Mouse (Mus musculus) urinary bladder, adult 18-20 months (tissue): Measurements from ENCODE around the gene Tnfsf10.
"Not testable (repeated sequence)": the region's sequence is repeated elsewhere in the genome, so short reads cannot be mapped to it uniquely, and the experiment has no call there.

Source experiments
- DNase-seq, 2 experiments: peaks; one replicate each; pipeline ENCODE4 v3.0.0; 2022; ENCODE audit warnings: low spot score in 2 of 2, mixed read lengths in 2 of 2

Gene Tnfsf10

GRCm38 (mm10) chr3:27316559-27317287 is at the start of gene Tnfsf10:
Tnfsf10 (plus strand) TSS chr3:27317028.
- DNase-seq = peak; percentile 15 to 27

GRCm38 (mm10) chr3:27267327-27267726 is 49.5 kb upstream of the Tnfsf10 start:
- no peak for DNase-seq

- DNase-seq = no peak
Measured at GRCm38 (mm10) chr3:27267887-27268286, 48.9 kb upstream of the Tnfsf10 start.

- no peak for DNase-seq
Measured at GRCm38 (mm10) chr3:27269151-27269550, 47.7 kb upstream of the Tnfsf10 start.

- DNase-seq = peak; percentile 15 to 36
Measured at GRCm38 (mm10) chr3:27270160-27270962, 46.5 kb upstream of the Tnfsf10 start.

- no peak for DNase-seq
Measured at GRCm38 (mm10) chr3:27272926-27273745, 43.7 kb upstream of the Tnfsf10 start.

- not testable (repeated sequence) for DNase-seq
Measured at GRCm38 (mm10) chr3:27279286-27279925, 37.4 kb upstream of the Tnfsf10 start.

- DNase-seq = no peak
Measured at GRCm38 (mm10) chr3:27280280-27280749, 36.5 kb upstream of the Tnfsf10 start.

GRCm38 (mm10) chr3:27283071-27283713 is 33.6 kb upstream of the Tnfsf10 start:
- peak in 1 of 2 experiments; percentile 9 for DNase-seq

- DNase-seq = no peak
Measured at GRCm38 (mm10) chr3:27283796-27284195, 33.0 kb upstream of the Tnfsf10 start.

- DNase-seq = no peak
Measured at GRCm38 (mm10) chr3:27284227-27284626, 32.6 kb upstream of the Tnfsf10 start.

GRCm38 (mm10) chr3:27285072-27285471 is 31.8 kb upstream of the Tnfsf10 start:
- DNase-seq = no peak

GRCm38 (mm10) chr3:27288301-27288700 is 28.5 kb upstream of the Tnfsf10 start:
- no peak for DNase-seq

GRCm38 (mm10) chr3:27288909-27289308 is 27.9 kb upstream of the Tnfsf10 start:
- no peak for DNase-seq

GRCm38 (mm10) chr3:27290285-27290684 is 26.5 kb upstream of the Tnfsf10 start:
- DNase-seq = no peak

- not testable (repeated sequence) for DNase-seq
Measured at GRCm38 (mm10) chr3:27290945-27291344, 25.9 kb upstream of the Tnfsf10 start.

GRCm38 (mm10) chr3:27291411-27291810 is 25.4 kb upstream of the Tnfsf10 start:
- DNase-seq = not testable (repeated sequence)

GRCm38 (mm10) chr3:27293645-27294385 is 23.0 kb upstream of the Tnfsf10 start:
- no peak for DNase-seq

- no peak for DNase-seq
Measured at GRCm38 (mm10) chr3:27300451-27300850, 16.4 kb upstream of the Tnfsf10 start.
